Mouse (Mus musculus) liver, embryonic 16.5 days (tissue): ENCODE measurements around the gene Gng8. TPM values are rescaled to one million over a fixed set of nuclear protein-coding genes. Genes with fewer than 3 reads are reported as not detected.

ENCODE experiments used
- ATAC-seq: fragments of 200-750 bp; cut with Nextera tagmentation; 2 replicates; pipeline ENCODE4 v1.8.0; 2017; ENCODE audit warnings: low read depth, mild to moderate bottlenecking, moderate number of reproducible peaks, moderate library complexity
- H3K27ac ChIP-seq: fragments of 300-500 bp; sonication (generic); 2 replicates; pipeline ENCODE4 v1.5.1; 2014; ENCODE audit warnings: mild to moderate bottlenecking, low read length
- H3K27me3 ChIP-seq: fragments of 300-500 bp; sonication (generic); 2 replicates; pipeline ENCODE4 v1.6.1; 2014; ENCODE audit warnings: low read depth, low read length, mixed read lengths; ENCODE audit not compliant: control insufficient read depth, insufficient read depth
- H3K36me3 ChIP-seq: fragments of 300-500 bp; sonication (generic); 2 replicates; pipeline ENCODE4 v1.6.1; 2014; ENCODE audit warnings: mild to moderate bottlenecking; ENCODE audit not compliant: control insufficient read depth, insufficient read depth
- H3K4me1 ChIP-seq: fragments of 300-500 bp; sonication (generic); 2 replicates; pipeline ENCODE4 v1.6.1; 2014; ENCODE audit warnings: low read depth, low read length, mixed read lengths; ENCODE audit not compliant: control insufficient read depth
- H3K4me2 ChIP-seq: fragments of 300-500 bp; sonication (generic); 2 replicates; pipeline ENCODE4 v1.6.1; 2014; ENCODE audit warnings: low read depth, low read length, mixed read lengths
- H3K4me3 ChIP-seq: fragments of 300-500 bp; sonication (generic); 2 replicates; pipeline ENCODE4 v1.5.1; 2014; ENCODE audit warnings: low read depth, mild to moderate bottlenecking, low read length
- H3K9ac ChIP-seq: fragments of 300-500 bp; sonication (generic); 2 replicates; pipeline ENCODE4 v1.6.1; 2014; ENCODE audit warnings: low read depth, low read length
- H3K9me3 ChIP-seq: fragments of 300-500 bp; sonication (generic); replicated peaks from 2 replicates; pipeline ENCODE4 v1.6.1; 2016; ENCODE audit warnings: low read length; ENCODE audit not compliant: control insufficient read depth
- WGBS: fragments of 180-500 bp; shearing (Covaris S2); extraction: QIAGEN DNeasy Blood & Tissue Kit; methylation state at CpG from one replicate; pipeline ENCODE4 v1.1.7; 2014; ENCODE audit not compliant: insufficient replicate concordance; 5-methylcytosine and 5-hydroxymethylcytosine counted together
- polyA plus RNA-seq: library from polyadenylated mRNA; unstranded; fragments of >200 nt; fragmentation: Nextera tagmentation; extraction: Ambion mirVana; gene quantifications from 2 replicates; pipeline ENCODE4 v1.2.1, GENCODE M21; 2015

Gene Gng8
- polyA plus RNA-seq, 1 experiment from 2014 or later = 0.17 TPM

- H3K9ac ChIP-seq = no peak overlapping the region
- H3K9me3 ChIP-seq = peaks cover 4% of the 10 kb centered on the region
- no peak overlapping the region for H3K4me3 ChIP-seq
- no peak overlapping the region for H3K27ac ChIP-seq
- 5% methylated on average over 5 of the region's 5 CpGs for WGBS
- no peak for ATAC-seq
- H3K27me3 ChIP-seq = peaks cover 32% of the 10 kb centered on the region
- no peak overlapping the region for H3K4me2 ChIP-seq
- H3K36me3 ChIP-seq = no peaks in the 10 kb centered on the region
- peaks cover 1% of the 10 kb centered on the region for H3K4me1 ChIP-seq
These were observed 11.0 kb upstream of the Gng8 start for GRCm38 (mm10) chr7:16880615-16881014.

DNA sequence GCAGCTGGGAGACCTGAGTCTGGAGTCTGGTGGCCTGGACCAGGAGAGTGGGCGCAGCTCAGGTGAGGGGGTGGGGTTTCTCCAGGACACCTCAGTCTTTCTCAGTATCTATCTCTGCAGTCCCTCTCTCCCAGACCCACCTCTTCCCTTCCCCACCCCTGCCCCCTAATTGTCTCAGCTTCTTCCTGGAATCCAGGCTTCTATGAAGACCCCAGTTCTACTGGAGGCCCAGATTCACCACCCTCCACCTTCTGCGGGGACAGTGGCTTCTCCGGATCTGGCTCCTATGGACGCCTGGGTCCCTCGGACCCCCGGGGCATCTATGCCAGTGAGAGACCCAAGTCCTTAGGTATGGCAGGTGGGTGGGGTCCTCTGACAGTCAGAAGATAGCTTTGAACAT, 8.4 kb upstream of the Gng8 start:
- H3K4me2 ChIP-seq = no peak overlapping the region
- peaks cover 10% of the 10 kb centered on the region for H3K9me3 ChIP-seq
- 68% methylated on average over 6 of the region's 6 CpGs for WGBS
- no peak for ATAC-seq
- H3K4me1 ChIP-seq = no peaks in the 10 kb centered on the region; the same call in 1 of the 2 replicates
- no peak overlapping the region for H3K9ac ChIP-seq
- H3K36me3 ChIP-seq = no peaks in the 10 kb centered on the region
- peaks cover 37% of the 10 kb centered on the region for H3K27me3 ChIP-seq
- H3K27ac ChIP-seq = no peak overlapping the region
- no peak overlapping the region for H3K4me3 ChIP-seq

DNA sequence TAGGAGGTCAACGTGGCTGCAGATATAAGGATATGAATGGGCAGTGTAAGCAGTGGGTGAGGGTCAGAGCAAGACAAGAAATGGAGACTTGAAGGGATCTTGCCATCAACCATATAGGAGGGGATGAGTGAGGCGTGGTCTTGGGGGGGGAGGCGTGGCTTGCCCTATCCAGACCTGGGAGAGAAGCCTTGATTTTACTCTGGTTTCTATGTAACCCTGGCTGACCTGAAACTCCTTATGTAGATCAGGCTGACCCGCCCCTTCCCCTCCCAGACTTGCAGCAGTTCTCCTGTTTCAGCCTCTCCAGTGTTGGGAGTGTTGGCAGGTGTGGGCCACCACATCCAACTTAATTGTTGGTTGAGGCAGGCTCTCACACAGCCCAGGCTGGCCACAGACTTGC, 7.3 kb upstream of the Gng8 start:
- no peak overlapping the region for H3K4me3 ChIP-seq
- 31% methylated on average over 4 of the region's 4 CpGs for WGBS
- no peaks in the 10 kb centered on the region; the same call in 1 of the 2 replicates for H3K4me1 ChIP-seq
- H3K27me3 ChIP-seq = peaks cover 45% of the 10 kb centered on the region
- H3K36me3 ChIP-seq = no peaks in the 10 kb centered on the region
- H3K9ac ChIP-seq = no peak overlapping the region
- no peak for ATAC-seq
- peaks cover 10% of the 10 kb centered on the region for H3K9me3 ChIP-seq
- H3K4me2 ChIP-seq = no peak overlapping the region
- H3K27ac ChIP-seq = no peak overlapping the region

GRCm38 (mm10) chr7:16885271-16885776, 6.3 kb upstream of the Gng8 start:
- peaks cover 48% of the 10 kb centered on the region for H3K27me3 ChIP-seq
- ATAC-seq = peak; percentile 40

GRCm38 (mm10) chr7:16885905-16886304, 5.7 kb upstream of the Gng8 start:
- Histone ChIP-seq H3K27ac (no peak overlapping the region), H3K4me1 (no peaks in the 10 kb centered on the region; the same call in 1 of the 2 replicates), H3K9ac (no peak overlapping the region), H3K4me2 (no peak overlapping the region), H3K4me3 (no peak overlapping the region), H3K9me3 (peaks cover 10% of the 10 kb centered on the region), H3K36me3 (no peaks in the 10 kb centered on the region), H3K27me3 (peaks cover 54% of the 10 kb centered on the region)
- 39% methylated on average over 48 of the region's 59 CpGs for WGBS
- no peak for ATAC-seq

More at GRCm38 (mm10) chr7:16885271-16885776, 6.3 kb upstream of the Gng8 start:
- peak overlapping the region; percentile 37 for H3K4me3 ChIP-seq
- no peak overlapping the region for H3K9ac ChIP-seq
- H3K9me3 ChIP-seq = peaks cover 10% of the 10 kb centered on the region
- 13% methylated on average over 65 of the region's 95 CpGs for WGBS
- H3K27ac ChIP-seq = no peak overlapping the region
- peak overlapping the region; percentile 34 for H3K4me2 ChIP-seq
- H3K36me3 ChIP-seq = no peaks in the 10 kb centered on the region
- H3K4me1 ChIP-seq = no peaks in the 10 kb centered on the region; the same call in 1 of the 2 replicates

- no peak overlapping the region for H3K4me3 ChIP-seq
- H3K9ac ChIP-seq = no peak overlapping the region
- WGBS = 52% methylated on average over 6 of the region's 6 CpGs
- H3K36me3 ChIP-seq = no peaks in the 10 kb centered on the region
- H3K4me2 ChIP-seq = no peak overlapping the region
- ATAC-seq = no peak
- no peak overlapping the region for H3K27ac ChIP-seq
- H3K27me3 ChIP-seq = peaks cover 69% of the 10 kb centered on the region
- peaks cover 7% of the 10 kb centered on the region for H3K9me3 ChIP-seq
- H3K4me1 ChIP-seq = peaks cover 9% of the 10 kb centered on the region
These were observed 1.1 kb upstream of the Gng8 start for GRCm38 (mm10) chr7:16890536-16890935.

DNA sequence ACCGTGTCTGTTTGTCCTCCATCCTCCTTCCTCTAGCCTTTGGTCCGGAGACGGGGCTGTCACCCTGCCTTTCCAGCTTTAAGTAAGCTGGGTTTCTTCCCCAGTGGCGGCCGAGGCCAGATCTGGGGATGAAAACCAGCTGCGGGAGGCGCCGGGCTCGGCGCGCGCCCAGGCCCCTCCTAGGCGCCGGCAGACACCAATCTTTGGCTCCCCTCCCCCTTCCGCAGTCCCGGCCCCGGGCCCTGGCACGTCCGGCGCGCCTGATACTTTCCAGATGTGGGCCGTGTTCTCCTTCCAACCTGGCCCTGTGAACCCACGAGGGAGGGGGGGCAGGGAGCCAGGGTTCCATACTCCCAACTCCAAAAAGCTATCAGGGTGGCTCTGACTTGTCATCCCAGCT, 642 bp upstream of the Gng8 start:
- H3K4me3 ChIP-seq = no peak overlapping the region
- ATAC-seq = no peak
- 3% methylated on average over 23 of the region's 23 CpGs for WGBS

DNA sequence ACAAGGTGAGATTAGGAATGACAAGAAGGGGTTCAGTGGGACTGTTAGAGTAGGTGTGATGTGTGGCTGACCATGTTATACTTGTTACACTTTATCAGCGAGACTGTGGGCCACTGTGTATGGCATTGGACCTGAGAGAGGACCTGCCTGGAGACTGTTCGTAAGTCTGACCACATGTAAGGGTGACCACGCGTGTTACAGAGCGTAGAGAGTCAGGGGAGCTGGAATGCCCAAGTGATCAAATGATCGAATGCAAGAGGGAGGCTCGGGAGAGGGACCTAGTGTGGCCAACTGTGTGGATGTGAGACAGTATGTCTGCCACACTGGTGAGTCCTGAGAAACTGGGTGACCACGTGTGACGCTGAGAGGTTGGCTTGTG, 755 bp downstream of the Gng8 start:
- Histone ChIP-seq H3K9me3 (no peaks in the 10 kb centered on the region), H3K9ac (no peak overlapping the region), H3K27me3 (peaks cover 55% of the 10 kb centered on the region), H3K4me1 (peaks cover 9% of the 10 kb centered on the region), H3K4me3 (no peak overlapping the region), H3K36me3 (no peaks in the 10 kb centered on the region), H3K4me2 (peak overlapping the region; percentile 80; the same call in 1 of the 2 replicates), H3K27ac (no peak overlapping the region)
- 34% methylated on average over 9 of the region's 9 CpGs for WGBS
- peak; percentile 1; the same call in 1 of the 2 replicates for ATAC-seq

More for the DNA sequence above, 642 bp upstream of the Gng8 start:
- Histone ChIP-seq H3K27me3 (peaks cover 65% of the 10 kb centered on the region), H3K27ac (no peak overlapping the region), H3K4me2 (no peak overlapping the region), H3K9me3 (peaks cover 3% of the 10 kb centered on the region), H3K36me3 (no peaks in the 10 kb centered on the region), H3K9ac (no peak overlapping the region), H3K4me1 (peaks cover 9% of the 10 kb centered on the region)

DNA sequence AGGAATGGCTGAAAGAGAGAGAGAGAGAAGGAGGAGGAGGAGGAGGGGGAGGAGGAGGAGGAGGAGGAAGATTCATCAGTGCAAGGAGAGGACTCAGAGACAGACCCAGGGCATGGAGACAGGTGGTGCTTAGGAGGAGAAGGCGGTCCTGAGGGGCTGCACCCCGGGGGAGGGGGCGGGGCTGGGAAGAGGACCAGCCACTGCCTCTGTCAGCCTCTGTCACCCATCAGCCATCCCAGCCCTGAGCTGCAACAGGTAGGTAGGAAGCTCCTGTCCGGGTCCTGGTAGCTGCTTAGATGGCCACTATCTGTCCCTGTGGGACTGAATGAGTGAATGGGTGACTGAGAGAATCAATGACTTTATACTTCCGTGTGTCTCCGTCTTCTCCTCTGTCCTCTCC, 2.0 kb downstream of the Gng8 start:
- Histone ChIP-seq H3K27me3 (peaks cover 46% of the 10 kb centered on the region), H3K4me2 (no peak overlapping the region)
- ATAC-seq = no peak

More for the DNA sequence above, 2.0 kb downstream of the Gng8 start:
- no peak overlapping the region for H3K9ac ChIP-seq
- no peak overlapping the region for H3K4me3 ChIP-seq
- no peaks in the 10 kb centered on the region for H3K9me3 ChIP-seq
- WGBS = 12% methylated on average over 6 of the region's 6 CpGs
- peaks cover 9% of the 10 kb centered on the region for H3K4me1 ChIP-seq
- H3K36me3 ChIP-seq = no peaks in the 10 kb centered on the region
- H3K27ac ChIP-seq = no peak overlapping the region
